Comparison of ENCODE assay signal across 18 mouse cellular contexts in the genomic region with DNA sequence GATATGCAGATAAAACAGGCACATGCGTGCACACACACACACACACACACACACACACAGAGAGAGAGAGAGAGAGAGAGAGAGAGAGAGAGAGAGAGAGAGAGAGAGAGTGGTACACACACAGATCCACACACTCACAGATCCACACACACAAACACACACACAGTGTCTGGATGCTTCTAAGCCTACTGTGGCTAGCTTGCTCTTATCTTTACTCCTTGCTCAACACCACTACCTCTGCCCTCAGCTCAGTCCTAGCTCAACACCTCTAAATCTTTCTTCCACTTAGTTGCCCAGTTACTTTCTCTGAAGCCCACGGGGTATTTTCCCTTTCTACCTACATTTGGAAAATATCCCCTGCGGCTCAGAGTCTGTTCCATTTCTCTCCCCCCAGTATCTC.
"Had no signal": no experiment of that assay in that cellular context is flagged by ENCODE, and none has a peak within 500 bp of the region (broad histone marks: within the 10 kb centered on the region; RNA-seq: fewer than 3 reads in every experiment).

No protein-coding gene starts in this region.

- ATAC-seq: liver, postnatal 0 days; lung, postnatal 0 days; midbrain, embryonic 13.5 days; midbrain, embryonic 15.5 days had no signal

- H3K9me3 ChIP-seq: liver, embryonic 15.5 days; lung, embryonic 15.5 days; midbrain, embryonic 13.5 days; midbrain, embryonic 15.5 days; neural tube, embryonic 12.5 days; stomach, embryonic 15.5 days had no signal

- H3K27ac ChIP-seq: liver, embryonic 15.5 days; lung, embryonic 15.5 days; macrophage; midbrain, embryonic 13.5 days; midbrain, embryonic 15.5 days; neural tube, embryonic 12.5 days; stomach, embryonic 15.5 days; stomach, postnatal 0 days had no signal

- H3K27me3 ChIP-seq: liver, embryonic 15.5 days; lung, embryonic 15.5 days; midbrain, embryonic 13.5 days; midbrain, embryonic 15.5 days; neural tube, embryonic 12.5 days; stomach, embryonic 15.5 days had no signal

- H3K36me3 ChIP-seq: liver, embryonic 15.5 days; lung, embryonic 15.5 days; midbrain, embryonic 13.5 days; midbrain, embryonic 15.5 days; neural tube, embryonic 12.5 days; stomach, embryonic 15.5 days had no signal

- DNase-seq: liver, postnatal 0 days; lung, adult 2 months; lung, postnatal 14 days; lung, postnatal 36 days; right cerebral cortex, adult 18-20 months; right cerebral cortex, postnatal 14 days; thymus, adult 2 months; thymus, postnatal 25 days; thymus, postnatal 4 days had no signal

- H3K9ac ChIP-seq: liver, embryonic 15.5 days; liver, postnatal 0 days; lung, embryonic 15.5 days; midbrain, embryonic 13.5 days; midbrain, embryonic 15.5 days; neural tube, embryonic 12.5 days; stomach, embryonic 15.5 days had no signal

- H3K4me1 ChIP-seq: liver, embryonic 15.5 days; lung, embryonic 15.5 days; midbrain, embryonic 13.5 days; midbrain, embryonic 15.5 days; neural tube, embryonic 12.5 days; stomach, embryonic 15.5 days had no signal

- H3K4me3 ChIP-seq: liver, embryonic 15.5 days; lung, embryonic 15.5 days; midbrain, embryonic 13.5 days; midbrain, embryonic 15.5 days; neural tube, embryonic 12.5 days; stomach, embryonic 15.5 days had no signal
